Mouse (Mus musculus) limb, embryonic 12.5 days (tissue): ENCODE data around the gene Tsr1. TPM values are rescaled to one million over a fixed set of nuclear protein-coding genes. Genes with fewer than 3 reads are reported as not detected.

Experiments
- ATAC-seq: fragments of 200-750 bp; cut with Nextera tagmentation; 2 replicates; pipeline ENCODE4 v1.8.0; 2017; ENCODE audit warnings: low read depth, moderate TSS enrichment; ENCODE audit not compliant: insufficient number of reproducible peaks, insufficient read depth, low FRiP score, low TSS enrichment
- H3K27ac ChIP-seq: fragments of 300-500 bp; sonication (generic); 2 replicates; pipeline ENCODE4 v1.5.1; 2016; ENCODE audit warnings: mild to moderate bottlenecking, moderate library complexity
- H3K27me3 ChIP-seq: fragments of 300-500 bp; sonication (generic); 2 replicates; pipeline ENCODE4 v1.6.1; 2016; ENCODE audit warnings: mild to moderate bottlenecking, moderate library complexity
- H3K36me3 ChIP-seq: fragments of 300-500 bp; sonication (generic); 2 replicates; pipeline ENCODE4 v1.6.1; 2016; ENCODE audit warnings: mild to moderate bottlenecking, moderate library complexity
- H3K4me1 ChIP-seq: fragments of 300-500 bp; sonication (generic); replicated peaks from 2 replicates; pipeline ENCODE4 v1.6.1; 2016
- H3K4me2 ChIP-seq: fragments of 300-500 bp; sonication (generic); 2 replicates; pipeline ENCODE4 v1.6.1; 2016; ENCODE audit warnings: mild to moderate bottlenecking, moderate library complexity
- H3K4me3 ChIP-seq: fragments of 300-500 bp; sonication (generic); replicated peaks from 2 replicates; pipeline ENCODE4 v1.5.1; 2016; ENCODE audit warnings: mild to moderate bottlenecking
- H3K9ac ChIP-seq: fragments of 300-500 bp; sonication (generic); replicated peaks from 2 replicates; pipeline ENCODE4 v1.6.1; 2016; ENCODE audit warnings: mild to moderate bottlenecking, moderate library complexity
- H3K9me3 ChIP-seq: fragments of 300-500 bp; sonication (generic); 2 replicates; pipeline ENCODE4 v1.6.1; 2016; ENCODE audit warnings: mild to moderate bottlenecking, moderate library complexity
- WGBS: fragments of 180-500 bp; shearing (Covaris S2); methylation state at CpG from one replicate; pipeline ENCODE4 v1.1.7; 2016; 5-methylcytosine and 5-hydroxymethylcytosine counted together
- polyA plus RNA-seq: library from polyadenylated mRNA; unstranded; fragments of >200 nt; fragmentation: Nextera tagmentation; extraction: Ambion mirVana; gene quantifications from 2 replicates; pipeline ENCODE4 v1.2.1, GENCODE M21; 2016

Gene Tsr1
- 45.2 and 46.5 TPM in 2 replicates for polyA plus RNA-seq

- ATAC-seq = peak; percentile 82
- H3K27me3 ChIP-seq = no peaks in the 10 kb centered on the region
- H3K9me3 ChIP-seq = no peaks in the 10 kb centered on the region
- peaks cover 36% of the 10 kb centered on the region for H3K36me3 ChIP-seq
- peak within 1 kb of the TSS; percentile 77 for H3K27ac ChIP-seq
- peak within 1 kb of the TSS; percentile 77 for H3K9ac ChIP-seq
- WGBS = under 1% methylated on average over 54 of the region's 54 CpGs
- H3K4me2 ChIP-seq = peak within 1 kb of the TSS; percentile 99
- peak within 1 kb of the TSS; percentile 83 for H3K4me3 ChIP-seq
- peaks cover 9% of the 10 kb centered on the region for H3K4me1 ChIP-seq
Observed at GRCm38 (mm10) chr11:74897678-74898516, at the start of gene Tsr1. Gene Tsr1 (plus strand): TSS chr11:74898071.

GRCm38 (mm10) chr11:74850998-74851661 is 46.7 kb upstream of the Tsr1 start:
- Histone ChIP-seq H3K4me3 (no peak overlapping the region), H3K4me2 (no peak overlapping the region), H3K9ac (no peak overlapping the region), H3K9me3 (no peaks in the 10 kb centered on the region), H3K27ac (no peak overlapping the region), H3K36me3 (peaks cover 4% of the 10 kb centered on the region; the same call in 1 of the 2 replicates), H3K27me3 (no peaks in the 10 kb centered on the region), H3K4me1 (peaks cover 12% of the 10 kb centered on the region)
- WGBS = 83% methylated on average over 14 of the region's 14 CpGs
- ATAC-seq = no peak

GRCm38 (mm10) chr11:74857756-74858155 is 40.1 kb upstream of the Tsr1 start:
- 81% methylated on average over 9 of the region's 9 CpGs for WGBS
- H3K27me3 ChIP-seq = no peaks in the 10 kb centered on the region
- H3K27ac ChIP-seq = no peak overlapping the region
- no peak overlapping the region for H3K9ac ChIP-seq
- no peaks in the 10 kb centered on the region for H3K9me3 ChIP-seq
- no peaks in the 10 kb centered on the region for H3K4me1 ChIP-seq
- no peak overlapping the region for H3K4me2 ChIP-seq
- no peak for ATAC-seq
- H3K4me3 ChIP-seq = no peak overlapping the region
- H3K36me3 ChIP-seq = peaks cover 4% of the 10 kb centered on the region; the same call in 1 of the 2 replicates

GRCm38 (mm10) chr11:74862129-74862528 is 35.7 kb upstream of the Tsr1 start:
- H3K27ac ChIP-seq = no peak overlapping the region
- H3K4me2 ChIP-seq = no peak overlapping the region
- H3K4me1 ChIP-seq = no peaks in the 10 kb centered on the region
- H3K36me3 ChIP-seq = no peaks in the 10 kb centered on the region
- WGBS = 78% methylated on average over 5 of the region's 5 CpGs
- H3K9ac ChIP-seq = no peak overlapping the region
- no peaks in the 10 kb centered on the region for H3K27me3 ChIP-seq
- no peak overlapping the region for H3K4me3 ChIP-seq
- ATAC-seq = no peak
- H3K9me3 ChIP-seq = no peaks in the 10 kb centered on the region

GRCm38 (mm10) chr11:74863471-74863870 is 34.4 kb upstream of the Tsr1 start:
- no peak for ATAC-seq
- H3K4me1 ChIP-seq = no peaks in the 10 kb centered on the region
- H3K4me3 ChIP-seq = no peak overlapping the region
- H3K9ac ChIP-seq = no peak overlapping the region
- 24% methylated on average over 11 of the region's 11 CpGs for WGBS
- H3K9me3 ChIP-seq = no peaks in the 10 kb centered on the region
- H3K4me2 ChIP-seq = 0 out of 2 replicates have a peak overlapping the region, but pooled peaks have one; percentile 23
- 0 out of 2 replicates have a peak, but pooled peaks cover 4% of the 10 kb centered on the region for H3K36me3 ChIP-seq
- no peak overlapping the region for H3K27ac ChIP-seq
- no peaks in the 10 kb centered on the region for H3K27me3 ChIP-seq

GRCm38 (mm10) chr11:74864421-74864820 is 33.5 kb upstream of the Tsr1 start:
- 0 out of 2 replicates have a peak, but pooled peaks cover 4% of the 10 kb centered on the region for H3K36me3 ChIP-seq
- no peaks in the 10 kb centered on the region for H3K4me1 ChIP-seq
- ATAC-seq = no peak
- no peak overlapping the region for H3K27ac ChIP-seq
- H3K4me2 ChIP-seq = no peak overlapping the region
- H3K9ac ChIP-seq = no peak overlapping the region
- WGBS = 81% methylated on average over 9 of the region's 9 CpGs
- H3K27me3 ChIP-seq = no peaks in the 10 kb centered on the region
- H3K4me3 ChIP-seq = no peak overlapping the region
- no peaks in the 10 kb centered on the region for H3K9me3 ChIP-seq

GRCm38 (mm10) chr11:74865252-74865651 is 32.6 kb upstream of the Tsr1 start:
- 78% methylated on average over 9 of the region's 9 CpGs for WGBS
- H3K36me3 ChIP-seq = 0 out of 2 replicates have a peak, but pooled peaks cover 4% of the 10 kb centered on the region
- ATAC-seq = no peak
- H3K9ac ChIP-seq = no peak overlapping the region
- H3K4me2 ChIP-seq = no peak overlapping the region
- H3K9me3 ChIP-seq = no peaks in the 10 kb centered on the region
- no peak overlapping the region for H3K4me3 ChIP-seq
- H3K4me1 ChIP-seq = no peaks in the 10 kb centered on the region
- H3K27ac ChIP-seq = no peak overlapping the region
- no peaks in the 10 kb centered on the region for H3K27me3 ChIP-seq

- no peak overlapping the region for H3K27ac ChIP-seq
- H3K9me3 ChIP-seq = no peaks in the 10 kb centered on the region
- H3K36me3 ChIP-seq = 0 out of 2 replicates have a peak, but pooled peaks cover 4% of the 10 kb centered on the region
- no peak overlapping the region for H3K4me3 ChIP-seq
- no peak overlapping the region for H3K4me2 ChIP-seq
- no peaks in the 10 kb centered on the region for H3K27me3 ChIP-seq
- 83% methylated on average over 4 of the region's 4 CpGs for WGBS
- peaks cover 8% of the 10 kb centered on the region; the same call in 1 of the 2 replicates for H3K4me1 ChIP-seq
- no peak overlapping the region for H3K9ac ChIP-seq
- no peak for ATAC-seq
Observed at GRCm38 (mm10) chr11:74866640-74867039, 31.2 kb upstream of the Tsr1 start.

- H3K4me1 ChIP-seq = peaks cover 8% of the 10 kb centered on the region; the same call in 1 of the 2 replicates
- no peak for ATAC-seq
- 0 out of 2 replicates have a peak, but pooled peaks cover 4% of the 10 kb centered on the region for H3K36me3 ChIP-seq
- H3K4me3 ChIP-seq = no peak overlapping the region
- no peaks in the 10 kb centered on the region for H3K9me3 ChIP-seq
- no peaks in the 10 kb centered on the region for H3K27me3 ChIP-seq
- H3K27ac ChIP-seq = no peak overlapping the region
- no peak overlapping the region for H3K4me2 ChIP-seq
- 77% methylated on average over 2 of the region's 2 CpGs for WGBS
- no peak overlapping the region for H3K9ac ChIP-seq
Observed at GRCm38 (mm10) chr11:74867181-74867580, 30.7 kb upstream of the Tsr1 start.

- H3K27ac ChIP-seq = no peak overlapping the region
- no peak overlapping the region for H3K4me2 ChIP-seq
- peaks cover 8% of the 10 kb centered on the region; the same call in 1 of the 2 replicates for H3K4me1 ChIP-seq
- no peak overlapping the region for H3K9ac ChIP-seq
- 0 out of 2 replicates have a peak, but pooled peaks cover 4% of the 10 kb centered on the region for H3K36me3 ChIP-seq
- no peak for ATAC-seq
- no peaks in the 10 kb centered on the region for H3K27me3 ChIP-seq
- H3K9me3 ChIP-seq = no peaks in the 10 kb centered on the region
- H3K4me3 ChIP-seq = no peak overlapping the region
- 89% methylated on average over 13 of the region's 13 CpGs for whole genome bisulfite sequencing
Observed at GRCm38 (mm10) chr11:74868046-74868760, 29.7 kb upstream of the Tsr1 start.

GRCm38 (mm10) chr11:74869603-74870002 is 28.3 kb upstream of the Tsr1 start:
- no peaks in the 10 kb centered on the region for H3K9me3 ChIP-seq
- no peak overlapping the region for H3K4me2 ChIP-seq
- H3K9ac ChIP-seq = no peak overlapping the region
- no peak for ATAC-seq
- H3K36me3 ChIP-seq = 0 out of 2 replicates have a peak, but pooled peaks cover 4% of the 10 kb centered on the region
- 90% methylated on average over 6 of the region's 6 CpGs for WGBS
- H3K4me3 ChIP-seq = no peak overlapping the region
- H3K27ac ChIP-seq = no peak overlapping the region
- H3K27me3 ChIP-seq = no peaks in the 10 kb centered on the region
- peaks cover 13% of the 10 kb centered on the region for H3K4me1 ChIP-seq
